Mouse (Mus musculus) heart, adult 2 months (tissue): ENCODE results near the gene N4bp3.

ENCODE experiments used
- CTCF ChIP-seq: fragments of 200-600 bp; IDR thresholded peaks from 2 replicates; pipeline ENCODE4 v1.8.1; 2022; ENCODE audit warnings: antibody characterized with exemption, mild to moderate bottlenecking, moderate library complexity
- POLR2A ChIP-seq: fragments of 200-500 bp; IDR thresholded peaks from 2 replicates; pipeline ENCODE4 v1.6.1; 2011; ENCODE audit warnings: mild to moderate bottlenecking, low read depth, low read length, control low read depth; ENCODE audit not compliant: insufficient read depth

GRCm38 (mm10) chr11:51638497-51638896 is 12.1 kb downstream of the N4bp3 start:
- TF ChIP-seq POLR2A (no peak), CTCF (no peak)
